Mouse (Mus musculus): ENCODE results near the gene Islr. TPM values are rescaled to one million over a fixed set of nuclear protein-coding genes. Genes with fewer than 3 reads are reported as not detected.

The Islr gene
- polyA plus RNA-seq, 1 experiment from 2014 or later = 47.8 TPM

GRCm38 (mm10) chr9:58213865-58214264 lies 9.8 kb upstream of the Islr start:
- 39% methylated on average over 5 of the region's 5 CpGs for WGBS
- Histone ChIP-seq H3K9ac (no peak overlapping the region), H3K36me3 (no peaks in the 10 kb centered on the region), H3K27ac (no peak overlapping the region), H3K27me3 (no peaks in the 10 kb centered on the region), H3K4me2 (replicated peaks) (no peak overlapping the region), H3K4me3 (no peak overlapping the region), H3K4me1 (peaks cover 22% of the 10 kb centered on the region), H3K9me3 (replicated peaks) (no peaks in the 10 kb centered on the region)
- no peak for ATAC-seq (ENCODE audit: low FRiP score)

- Histone ChIP-seq H3K27ac (no peak overlapping the region), H3K4me3 (no peak overlapping the region), H3K4me2 (replicated peaks) (no peak overlapping the region), H3K4me1 (peaks cover 22% of the 10 kb centered on the region), H3K9me3 (replicated peaks) (no peaks in the 10 kb centered on the region), H3K27me3 (no peaks in the 10 kb centered on the region), H3K9ac (no peak overlapping the region), H3K36me3 (no peaks in the 10 kb centered on the region)
- WGBS = 75% methylated on average over 5 of the region's 5 CpGs
- no peak for ATAC-seq (ENCODE audit: low FRiP score)
These were observed 9.3 kb upstream of the Islr start for GRCm38 (mm10) chr9:58213377-58213776.

- no peak for ATAC-seq (ENCODE audit: low FRiP score)
- H3K4me1 ChIP-seq = peaks cover 13% of the 10 kb centered on the region
- peaks cover 12% of the 10 kb centered on the region; the same call in 1 of the 2 replicates for H3K27me3 ChIP-seq
- no peak overlapping the region for H3K27ac ChIP-seq
- H3K36me3 ChIP-seq = no peaks in the 10 kb centered on the region
- no peak overlapping the region for H3K4me2 ChIP-seq (replicated peaks)
- 88% methylated on average over 2 of the region's 2 CpGs for WGBS
- no peak overlapping the region for H3K9ac ChIP-seq
- no peaks in the 10 kb centered on the region for H3K9me3 ChIP-seq (replicated peaks)
- no peak overlapping the region for H3K4me3 ChIP-seq
These were observed 6.2 kb upstream of the Islr start for GRCm38 (mm10) chr9:58210304-58210627.

GRCm38 (mm10) chr9:58209462-58210303 lies 5.6 kb upstream of the Islr start:
- 69% methylated on average over 8 of the region's 8 CpGs for WGBS

GRCm38 (mm10) chr9:58206013-58206412 lies 1.9 kb upstream of the Islr start:
- peaks cover 49% of the 10 kb centered on the region for H3K27me3 ChIP-seq
- H3K4me2 ChIP-seq (replicated peaks) = no peak overlapping the region
- WGBS = 79% methylated on average over 7 of the region's 7 CpGs
- no peaks in the 10 kb centered on the region for H3K9me3 ChIP-seq (replicated peaks)
- H3K4me3 ChIP-seq = no peak overlapping the region
- peaks cover 25% of the 10 kb centered on the region for H3K4me1 ChIP-seq
- no peak overlapping the region for H3K9ac ChIP-seq
- ATAC-seq (ENCODE audit: low FRiP score) = no peak
- no peak overlapping the region for H3K27ac ChIP-seq
- H3K36me3 ChIP-seq = no peaks in the 10 kb centered on the region

More at GRCm38 (mm10) chr9:58209462-58210303, 5.6 kb upstream of the Islr start:
- H3K9me3 ChIP-seq (replicated peaks) = no peaks in the 10 kb centered on the region
- no peak for ATAC-seq (ENCODE audit: low FRiP score)
- no peak overlapping the region for H3K4me2 ChIP-seq (replicated peaks)
- H3K4me3 ChIP-seq = no peak overlapping the region
- no peak overlapping the region for H3K9ac ChIP-seq
- H3K27ac ChIP-seq = no peak overlapping the region
- H3K27me3 ChIP-seq = peaks cover 17% of the 10 kb centered on the region
- no peaks in the 10 kb centered on the region for H3K36me3 ChIP-seq
- H3K4me1 ChIP-seq = peaks cover 9% of the 10 kb centered on the region

GRCm38 (mm10) chr9:58204448-58205000 lies 418 bp upstream of the Islr start:
- 3% methylated on average over 18 of the region's 18 CpGs for WGBS

GRCm38 (mm10) chr9:58202676-58203453 lies 1.2 kb downstream of the Islr start:
- Histone ChIP-seq H3K9ac (peak overlapping the region; percentile 13), H3K27ac (peak overlapping the region; percentile 57), H3K4me3 (peak overlapping the region; percentile 27; the same call in 1 of the 2 replicates), H3K4me2 (replicated peaks) (peak overlapping the region; percentile 52), H3K9me3 (replicated peaks) (no peaks in the 10 kb centered on the region), H3K36me3 (no peaks in the 10 kb centered on the region), H3K4me1 (peaks cover 52% of the 10 kb centered on the region), H3K27me3 (peaks cover 81% of the 10 kb centered on the region)
- WGBS = 3% methylated on average over 14 of the region's 14 CpGs
- no peak for ATAC-seq (ENCODE audit: low FRiP score)

More at GRCm38 (mm10) chr9:58204448-58205000, 418 bp upstream of the Islr start:
- Histone ChIP-seq H3K27me3 (peaks cover 64% of the 10 kb centered on the region), H3K36me3 (no peaks in the 10 kb centered on the region), H3K4me2 (replicated peaks) (peak overlapping the region; percentile 52), H3K9me3 (replicated peaks) (no peaks in the 10 kb centered on the region), H3K4me1 (peaks cover 36% of the 10 kb centered on the region), H3K9ac (no peak overlapping the region), H3K4me3 (peak overlapping the region; percentile 27), H3K27ac (no peak overlapping the region)
- ATAC-seq (ENCODE audit: low FRiP score) = peak; percentile 61

GRCm38 (mm10) chr9:58201861-58202549 lies 2.1 kb downstream of the Islr start:
- no peaks in the 10 kb centered on the region for H3K36me3 ChIP-seq
- H3K4me3 ChIP-seq = peak overlapping the region; percentile 27
- no peak for ATAC-seq (ENCODE audit: low FRiP score)
- H3K27ac ChIP-seq = peak overlapping the region; percentile 57; the same call in 1 of the 2 replicates
- H3K4me1 ChIP-seq = peaks cover 61% of the 10 kb centered on the region
- H3K27me3 ChIP-seq = peaks cover 86% of the 10 kb centered on the region
- H3K4me2 ChIP-seq (replicated peaks) = peak overlapping the region; percentile 52
- H3K9ac ChIP-seq = peak overlapping the region; percentile 13
- no peaks in the 10 kb centered on the region for H3K9me3 ChIP-seq (replicated peaks)
- WGBS = under 1% methylated on average over 37 of the region's 37 CpGs

GRCm38 (mm10) chr9:58201091-58201842 lies 2.8 kb downstream of the Islr start:
- H3K4me1 ChIP-seq = peaks cover 67% of the 10 kb centered on the region

GRCm38 (mm10) chr9:58200270-58201090 lies 3.6 kb downstream of the Islr start:
- no peaks in the 10 kb centered on the region for H3K9me3 ChIP-seq (replicated peaks)
- H3K4me1 ChIP-seq = peaks cover 70% of the 10 kb centered on the region
- peak overlapping the region; percentile 23; the same call in 1 of the 2 replicates for H3K27ac ChIP-seq
- ATAC-seq (ENCODE audit: low FRiP score) = no peak
- H3K4me3 ChIP-seq = peak overlapping the region; percentile 27
- 9% methylated on average over 11 of the region's 11 CpGs for WGBS
- H3K27me3 ChIP-seq = peaks cover 95% of the 10 kb centered on the region
- H3K9ac ChIP-seq = no peak overlapping the region
- no peaks in the 10 kb centered on the region for H3K36me3 ChIP-seq
- peak overlapping the region; percentile 52 for H3K4me2 ChIP-seq (replicated peaks)

More at GRCm38 (mm10) chr9:58201091-58201842, 2.8 kb downstream of the Islr start:
- 2% methylated on average over 24 of the region's 24 CpGs for WGBS
- peak overlapping the region; percentile 13; the same call in 1 of the 2 replicates for H3K9ac ChIP-seq
- H3K9me3 ChIP-seq (replicated peaks) = no peaks in the 10 kb centered on the region
- H3K27me3 ChIP-seq = peaks cover 91% of the 10 kb centered on the region
- ATAC-seq (ENCODE audit: low FRiP score) = no peak
- H3K36me3 ChIP-seq = no peaks in the 10 kb centered on the region
- peak overlapping the region; percentile 57; the same call in 1 of the 2 replicates for H3K27ac ChIP-seq
- H3K4me2 ChIP-seq (replicated peaks) = peak overlapping the region; percentile 52
- H3K4me3 ChIP-seq = peak overlapping the region; percentile 27
